Mouse (Mus musculus): ENCODE measurements around the gene 1700001F09Rik. TPM values are rescaled to one million over a fixed set of nuclear protein-coding genes. Genes with fewer than 3 reads are reported as not detected.
"Not testable (repeated sequence)": the region's sequence is repeated elsewhere in the genome, so short reads cannot be mapped to it uniquely, and the experiment has no call there.

1700001F09Rik gene
- not detected in 2 replicates for total RNA-seq (2021)
- long read RNA-seq, experiment 1: 0 reads
- long read RNA-seq, experiment 2: 0 reads

- not testable (repeated sequence) for DNase-seq
Measured at GRCm38 (mm10) chr14:43347711-43348110, at the start of gene 1700001F09Rik. Gene 1700001F09Rik, minus strand, starts transcription at chr14:43347811.

- not testable (repeated sequence) for DNase-seq
Measured at GRCm38 (mm10) chr14:43361713-43362112, 14.1 kb upstream of the 1700001F09Rik start.

DNA sequence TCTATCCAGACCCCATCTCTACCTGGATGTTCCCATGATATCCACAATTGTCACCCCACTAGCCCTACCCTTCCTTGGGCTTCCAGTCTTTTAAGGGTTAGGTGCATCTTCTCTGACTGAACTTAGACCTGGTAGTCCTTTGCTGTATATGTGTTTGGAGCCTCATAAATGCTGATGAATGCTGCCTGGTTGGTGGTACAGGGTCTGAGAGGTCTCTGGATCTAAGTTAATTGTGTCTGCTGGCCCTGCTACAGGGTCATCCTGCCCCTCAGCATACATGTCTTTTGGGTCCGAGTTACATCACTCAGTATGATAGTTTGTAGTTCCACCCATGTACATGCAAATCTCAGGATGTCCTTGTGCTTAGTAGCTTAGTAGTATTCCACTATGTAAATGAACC lies 11.6 kb upstream of the 1700001F09Rik start:
- not testable (repeated sequence) for DNase-seq

GRCm38 (mm10) chr14:43357496-43357895 lies 9.9 kb upstream of the 1700001F09Rik start:
- not testable (repeated sequence) for DNase-seq

GRCm38 (mm10) chr14:43352944-43353343 lies 5.3 kb upstream of the 1700001F09Rik start:
- DNase-seq: not testable (repeated sequence)

DNA sequence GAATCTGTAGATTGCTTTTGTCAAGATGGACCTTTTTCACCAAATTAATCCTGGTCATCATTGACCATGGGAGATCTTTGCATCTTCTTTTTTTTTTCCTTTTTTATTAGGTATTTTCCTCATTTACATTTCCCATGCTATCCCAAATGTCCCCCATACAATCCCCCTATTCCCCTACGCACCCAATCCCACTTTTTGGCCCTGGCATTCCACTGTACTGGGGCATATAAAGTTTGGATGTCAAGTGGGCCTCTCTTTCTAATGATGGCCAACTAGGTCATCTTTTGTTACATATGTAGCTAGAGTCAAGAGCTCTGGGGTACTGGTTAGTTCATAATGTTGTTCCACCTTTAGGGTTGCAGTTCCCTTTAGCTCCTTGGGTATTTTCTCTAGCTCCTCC lies 10.0 kb downstream of the 1700001F09Rik start:
- not testable (repeated sequence) for DNase-seq

- DNase-seq: not testable (repeated sequence)
Measured at GRCm38 (mm10) chr14:43331362-43331880, 16.2 kb downstream of the 1700001F09Rik start.

GRCm38 (mm10) chr14:43328603-43329002 lies 19.0 kb downstream of the 1700001F09Rik start:
- DNase-seq: peak; percentile 5

- DNase-seq: not testable (repeated sequence)
Measured at GRCm38 (mm10) chr14:43319516-43319915, 28.1 kb downstream of the 1700001F09Rik start.

- not testable (repeated sequence) for DNase-seq
Measured at GRCm38 (mm10) chr14:43293503-43293902, 54.1 kb downstream of the 1700001F09Rik start, which contains the start of gene Gm8127. Gene Gm8127, minus strand, starts transcription at chr14:43293832.

Other genes with a start within 250 kb of the 1700001F09Rik start
- not detected in 2 replicates for gene Gm8104, start 247.2 kb downstream of the 1700001F09Rik start, total RNA-seq (2021)
- not detected in 2 replicates for gene Gm7233, start 167.9 kb downstream of the 1700001F09Rik start, total RNA-seq (2021)
- not detected in 2 replicates for gene Gm8122, start 112.5 kb downstream of the 1700001F09Rik start, total RNA-seq (2021)
- gene Gm8126, start 89.2 kb downstream of the 1700001F09Rik start, total RNA-seq (2021): not detected in 2 replicates
- gene Gm9732, start 72.8 kb downstream of the 1700001F09Rik start, total RNA-seq (2021): not detected in 2 replicates
- not detected in 2 replicates for gene Gm8127, start 54.0 kb downstream of the 1700001F09Rik start, total RNA-seq (2021)
- gene Gm8138, start 68.5 kb upstream of the 1700001F09Rik start, total RNA-seq (2021): not detected in 2 replicates
- not detected in 2 replicates for gene Gm5799, start 195.8 kb upstream of the 1700001F09Rik start, total RNA-seq (2021)
- not detected in 2 replicates for gene Gm17654, start 231.3 kb upstream of the 1700001F09Rik start, total RNA-seq (2021)